Mouse (Mus musculus): ENCODE measurements around the gene Tmem45a. TPM values are rescaled to one million over a fixed set of nuclear protein-coding genes. Genes with fewer than 3 reads are reported as not detected.
A peak's percentile ranks its signal among the peaks of the same experiment; 100 is the strongest.

Gene Tmem45a
- polyA plus RNA-seq, 1 experiment from 2014 or later: 8.0 TPM

GRCm38 (mm10) chr16:56794383-56795144 lies 91.4 kb downstream of the Tmem45a start:
- H3K9ac ChIP-seq (replicated peaks): no peak overlapping the region
- WGBS: 84% methylated on average over 7 of the region's 7 CpGs
- H3K27me3 ChIP-seq: no peaks in the 10 kb centered on the region
- no peak overlapping the region for H3K4me2 ChIP-seq (replicated peaks)
- no peaks in the 10 kb centered on the region for H3K36me3 ChIP-seq
- H3K27ac ChIP-seq (replicated peaks): no peak overlapping the region
- ATAC-seq (ENCODE audit: low FRiP score, low read depth): no peak
- H3K4me3 ChIP-seq: no peak overlapping the region
- H3K9me3 ChIP-seq: no peaks in the 10 kb centered on the region
- H3K4me1 ChIP-seq: no peaks in the 10 kb centered on the region

- H3K27ac ChIP-seq (replicated peaks): no peak overlapping the region
- no peaks in the 10 kb centered on the region for H3K9me3 ChIP-seq
- no peak overlapping the region for H3K9ac ChIP-seq (replicated peaks)
- H3K36me3 ChIP-seq: no peaks in the 10 kb centered on the region
- H3K27me3 ChIP-seq: no peaks in the 10 kb centered on the region
- H3K4me3 ChIP-seq: no peak overlapping the region
- ATAC-seq (ENCODE audit: low FRiP score, low read depth): no peak
- WGBS: 85% methylated on average over 1 of the region's 1 CpGs
- H3K4me2 ChIP-seq (replicated peaks): no peak overlapping the region
- no peaks in the 10 kb centered on the region for H3K4me1 ChIP-seq
These were observed 92.2 kb downstream of the Tmem45a start for GRCm38 (mm10) chr16:56793778-56794177.

- 94% methylated on average over 2 of the region's 2 CpGs for WGBS
- no peak overlapping the region for H3K4me3 ChIP-seq
- no peak overlapping the region for H3K27ac ChIP-seq (replicated peaks)
These were observed 100.0 kb downstream of the Tmem45a start for GRCm38 (mm10) chr16:56785943-56786342.

GRCm38 (mm10) chr16:56771163-56772105 lies 114.5 kb downstream of the Tmem45a start:
- peak; percentile 84 for ATAC-seq (ENCODE audit: low FRiP score, low read depth)
- 45% methylated on average over 10 of the region's 10 CpGs for WGBS
- no peak overlapping the region for H3K27ac ChIP-seq (replicated peaks)
- no peak overlapping the region for H3K4me3 ChIP-seq
- H3K27me3 ChIP-seq: no peaks in the 10 kb centered on the region
- no peaks in the 10 kb centered on the region for H3K36me3 ChIP-seq
- H3K4me2 ChIP-seq (replicated peaks): no peak overlapping the region
- H3K9ac ChIP-seq (replicated peaks): no peak overlapping the region
- no peaks in the 10 kb centered on the region for H3K4me1 ChIP-seq
- H3K9me3 ChIP-seq: no peaks in the 10 kb centered on the region

More at GRCm38 (mm10) chr16:56785943-56786342, 100.0 kb downstream of the Tmem45a start:
- no peak for ATAC-seq (ENCODE audit: low FRiP score, low read depth)
- Histone ChIP-seq H3K4me1 (no peaks in the 10 kb centered on the region), H3K9ac (replicated peaks) (no peak overlapping the region), H3K27me3 (no peaks in the 10 kb centered on the region), H3K36me3 (no peaks in the 10 kb centered on the region), H3K9me3 (no peaks in the 10 kb centered on the region), H3K4me2 (replicated peaks) (no peak overlapping the region)

Other genes starting within 250 kb of the Tmem45a start
- 177 and 181 TPM in 2 replicates for gene Tfg, start 168.7 kb downstream of the Tmem45a start, polyA plus RNA-seq (2016; fragmentation: Nextera tagmentation; extraction: Ambion mirVana)
- gene Adgrg7, start 90.3 kb downstream of the Tmem45a start, polyA plus RNA-seq (2016; fragmentation: Nextera tagmentation; extraction: Ambion mirVana): not detected in 2 replicates
- not detected in 2 replicates for gene Lnp1, start 41.9 kb upstream of the Tmem45a start, polyA plus RNA-seq (2016; fragmentation: Nextera tagmentation; extraction: Ambion mirVana)
- not detected in 2 replicates for gene Tmem45a2, start 185.2 kb upstream of the Tmem45a start, polyA plus RNA-seq (2016; fragmentation: Nextera tagmentation; extraction: Ambion mirVana)
- gene Tomm70a, start 235.5 kb upstream of the Tmem45a start, polyA plus RNA-seq (2016; fragmentation: Nextera tagmentation; extraction: Ambion mirVana): 62.8 and 67.6 TPM in 2 replicates